Comparison of ENCODE assay signal across 8 mouse cellular contexts in genomic region chr7:138910193-138910562, GRCm38 (mm10). TPM values are rescaled to one million over a fixed set of nuclear protein-coding genes. Genes with fewer than 3 reads are reported as not detected.
DNase-seq lines count a peak whose midpoint lies in the region; ATAC-seq and TF ChIP-seq lines count a peak whose summit lies in the region.

No protein-coding gene starts in this region.

- no peak for TF ChIP-seq RAD21 in MEL (IDR thresholded peaks at IDR 0.05; ENCODE audit: low read depth, low read length)

- WGBS in heart, embryonic 15.5 days = 23% methylated on average over 7 of the region's 7 CpGs
- WGBS in forebrain, postnatal 0 days = 25% methylated on average over 7 of the region's 7 CpGs
- 31% methylated on average over 7 of the region's 7 CpGs for WGBS in macrophage (ENCODE audit: missing documents)

- peak overlapping the region; percentile 92 for H3K4me3 ChIP-seq in heart, embryonic 15.5 days
- H3K4me3 ChIP-seq in MEL (ENCODE audit: control insufficient read depth in 1 of 2, insufficient read depth in 1 of 2, low read depth in 2 of 2, low read length in 2 of 2) (peak overlapping the region; percentile 66 to 81), macrophage (ENCODE audit: inconsistent target) (peak overlapping the region; percentile 36)
- peak overlapping the region; percentile 72 for H3K4me3 ChIP-seq in forebrain, postnatal 0 days (ENCODE audit: low read depth, low read length)

- TF ChIP-seq CTCF in MEL (IDR thresholded peaks at IDR 0.05 in 2 of 3, conservative IDR thresholded peaks at IDR 0.05 in 1 of 3; ENCODE audit: control insufficient read depth in 1 of 3, insufficient read depth in 1 of 3, low read depth in 2 of 3, low read length in 3 of 3, poor library complexity in 1 of 3, severe bottlenecking in 1 of 3) = no peak
- no peak for TF ChIP-seq CTCF in forebrain, postnatal 0 days (IDR thresholded peaks at IDR 0.05; ENCODE audit: low read depth)

- H3K27ac ChIP-seq in heart, embryonic 15.5 days = peak overlapping the region; percentile 93
- peak overlapping the region; percentile 70 for H3K27ac ChIP-seq in MEL (ENCODE audit: control insufficient read depth, low read depth, low read length)
- H3K27ac ChIP-seq in forebrain, postnatal 0 days (ENCODE audit: low read depth, low read length) = no peak overlapping the region; the same call in 1 of the 2 replicates
- peak overlapping the region; percentile 62 for H3K27ac ChIP-seq in macrophage

- no peak for TF ChIP-seq EP300 in MEL (IDR thresholded peaks at IDR 0.05; ENCODE audit: low read depth in 1 of 2, low read length in 2 of 2)

- no peak for DNase-seq in heart, adult 8-10 months (ENCODE audit: low spot score)
- no peak for DNase-seq in MEL (ENCODE audit: low read depth, low spot score)
- no peak for DNase-seq in forebrain, postnatal 0 days
- no peak for DNase-seq in ovary, postnatal 36 days (ENCODE audit: low spot score)
- DNase-seq in frontal cortex, postnatal 14 days (ENCODE audit: low spot score in 2 of 2) = no peak
- no peak for DNase-seq in adrenal gland, postnatal 4 days (ENCODE audit: low spot score in 2 of 2)

- H3K4me2 ChIP-seq in heart, embryonic 15.5 days = peak overlapping the region; percentile 87
- H3K4me2 ChIP-seq in forebrain, postnatal 0 days (ENCODE audit: low read depth) = peak overlapping the region; percentile 68

- peaks cover 28% of the 10 kb centered on the region for H3K4me1 ChIP-seq in heart, embryonic 15.5 days (replicated peaks)
- H3K4me1 ChIP-seq in MEL (ENCODE audit: control insufficient read depth in 1 of 2, insufficient read depth in 2 of 2, low read length in 2 of 2) = peaks cover 3 to 19% of the 10 kb centered on the region in 2 experiments; a peak in 3 of 4 replicates
- peaks cover 16% of the 10 kb centered on the region for H3K4me1 ChIP-seq in forebrain, postnatal 0 days (ENCODE audit: insufficient read depth)

- H3K9me3 ChIP-seq in heart, embryonic 15.5 days (replicated peaks) = no peaks in the 10 kb centered on the region
- H3K9me3 ChIP-seq in MEL (replicated peaks; ENCODE audit: insufficient read depth, low read length) = no peaks in the 10 kb centered on the region
- no peaks in the 10 kb centered on the region for H3K9me3 ChIP-seq in forebrain, postnatal 0 days (ENCODE audit: low read length)

- peak overlapping the region; percentile 63; the same call in 1 of the 2 replicates for H3K9ac ChIP-seq in heart, embryonic 15.5 days
- peak overlapping the region; percentile 76 for H3K9ac ChIP-seq in MEL (ENCODE audit: control insufficient read depth, low read depth, low read length, poor library complexity, severe bottlenecking)
- peak overlapping the region; percentile 69 for H3K9ac ChIP-seq in forebrain, postnatal 0 days

- no peaks in the 10 kb centered on the region for H3K27me3 ChIP-seq in heart, embryonic 15.5 days
- H3K27me3 ChIP-seq in MEL (ENCODE audit: control insufficient read depth in 1 of 2, insufficient read depth in 2 of 2, low read length in 2 of 2) = no peaks in the 10 kb centered on the region
- H3K27me3 ChIP-seq in forebrain, postnatal 0 days (ENCODE audit: insufficient read depth, low read length) = no peaks in the 10 kb centered on the region

- no peaks in the 10 kb centered on the region for H3K36me3 ChIP-seq in heart, embryonic 15.5 days
- peaks cover 0 to 12% of the 10 kb centered on the region in 2 experiments; a peak in 3 of 4 replicates for H3K36me3 ChIP-seq in MEL (ENCODE audit: control insufficient read depth in 1 of 2, insufficient read depth in 2 of 2, low read length in 2 of 2)
- no peaks in the 10 kb centered on the region for H3K36me3 ChIP-seq in forebrain, postnatal 0 days (ENCODE audit: insufficient read depth)
- H3K36me3 ChIP-seq in macrophage (ENCODE audit: inconsistent target) = no peaks in the 10 kb centered on the region

- H3K79me2 ChIP-seq in MEL (ENCODE audit: control insufficient read depth, insufficient read depth, low read length, poor library complexity) (peaks cover 12% of the 10 kb centered on the region), macrophage (ENCODE audit: inconsistent target) (peaks cover 35% of the 10 kb centered on the region)

- TF ChIP-seq POLR2A in MEL (IDR thresholded peaks at IDR 0.05; ENCODE audit: control insufficient read depth in 1 of 2, insufficient read depth in 1 of 2, low read depth in 1 of 2, low read length in 2 of 2, poor library complexity in 1 of 2) = no peak

- no peak for ATAC-seq in heart, embryonic 15.5 days (replicated peaks; ENCODE audit: insufficient number of reproducible peaks, insufficient read depth, low FRiP score, low read depth)
- no peak for ATAC-seq in forebrain, postnatal 0 days

TF ChIP-seq in MEL, 35 proteins besides CTCF, POLR2A, EP300 and RAD21:
- TF ChIP-seq HCFC1 (IDR thresholded peaks at IDR 0.05; ENCODE audit: low read depth, low read length) (no peak), POLR2AphosphoS5 (IDR thresholded peaks at IDR 0.05; ENCODE audit: borderline replicate concordance, low read depth, low read length) (no peak), UBTF (IDR thresholded peaks at IDR 0.05; ENCODE audit: borderline replicate concordance, insufficient read depth, low read depth, low read length) (no peak), CHD2 (IDR thresholded peaks at IDR 0.05; ENCODE audit: low read length) (no peak), GABPA (IDR thresholded peaks at IDR 0.05; ENCODE audit: low read depth, low read length) (no peak), MAX (IDR thresholded peaks at IDR 0.05; ENCODE audit: low read length) (no peak), ZC3H11A (IDR thresholded peaks at IDR 0.05; ENCODE audit: low read depth, low read length) (no peak), SMC3 (IDR thresholded peaks at IDR 0.05; ENCODE audit: low read depth, low read length) (no peak), SIN3A (IDR thresholded peaks at IDR 0.05; ENCODE audit: low read length) (no peak)

RNA-seq across cellular contexts. Expression of gene Bnip3, which starts 0.9 kb away (rescaled TPM):
- 187 and 248 TPM in 2 replicates for polyA plus RNA-seq in heart, embryonic 15.5 days (2015; fragmentation: Nextera tagmentation; extraction: Ambion mirVana)
- total RNA-seq in heart, adult 8-10 months (2022) = 100 to 1,000 TPM; 229 to 488 (median 281) TPM
- total RNA-seq in MEL (2012; rRNA removed) = 37.0 and 130 TPM in 2 replicates
- polyA plus RNA-seq in MEL (2012; ENCODE audit: insufficient read depth in 1 of 2, insufficient read length in 2 of 2, low read depth in 1 of 2, low replicate concordance in 2 of 2, missing spikeins in 1 of 2) (100 to 1,000 TPM in 1 of 2 experiments, not detected in 1; 135 TPM), macrophage (2018) (17.6 to 23.6 TPM (median 18.6 TPM) in 3 replicates)
- 145 TPM in 2 replicates for total RNA-seq in forebrain, postnatal 0 days (2014; rRNA removed)
- polyA plus RNA-seq in forebrain, postnatal 0 days (2015; fragmentation: Nextera tagmentation; extraction: Ambion mirVana) = 98.8 and 108 TPM in 2 replicates
- total RNA-seq in macrophage (2018; cell fraction: chromatin; rRNA removed) = 10 to 100 TPM in 10 of 26 experiments, 1 to 10 TPM in 13, under 1 TPM in 3; 0.66 to 26.4 (median 7.0) TPM
- 10 to 100 TPM; 14.1 to 24.5 (median 18.8) TPM for total RNA-seq in macrophage (2018; cell fraction: cytosol; rRNA removed)
- total RNA-seq in macrophage (2018; cell fraction: nucleus; rRNA removed) = 10 to 100 TPM in 6 of 26 experiments, 1 to 10 TPM in 20; 3.0 to 17.6 (median 5.9) TPM
- 100 to 1,000 TPM; 124 to 135 TPM for total RNA-seq in adrenal gland, postnatal 4 days (2021)

RNA-seq across cellular contexts. Expression of gene Jakmip3, which starts 30.4 kb away (rescaled TPM):
- 0.06 TPM in 1 of 2 replicates, not detected in the other for polyA plus RNA-seq in heart, embryonic 15.5 days (2015; fragmentation: Nextera tagmentation; extraction: Ambion mirVana)
- under 1 TPM; 0.14 to 0.47 (median 0.22) TPM for total RNA-seq in heart, adult 8-10 months (2022)
- total RNA-seq in MEL (2012; rRNA removed) = not detected in 2 replicates
- not detected for polyA plus RNA-seq in MEL (2012; ENCODE audit: insufficient read depth in 1 of 2, insufficient read length in 2 of 2, low read depth in 1 of 2, low replicate concordance in 2 of 2, missing spikeins in 1 of 2)
- 13.9 and 15.8 TPM in 2 replicates for total RNA-seq in forebrain, postnatal 0 days (2014; rRNA removed)
- polyA plus RNA-seq in forebrain, postnatal 0 days (2015; fragmentation: Nextera tagmentation; extraction: Ambion mirVana) = 3.1 and 5.7 TPM in 2 replicates
- total RNA-seq in macrophage (2018; cell fraction: chromatin; rRNA removed) = under 1 TPM in 1 of 26 experiments, not detected in 25; 0.22 TPM
- not detected for total RNA-seq in macrophage (2018; cell fraction: cytosol; rRNA removed)
- total RNA-seq in macrophage (2018; cell fraction: nucleus; rRNA removed) = not detected
- not detected in 3 replicates for polyA plus RNA-seq in macrophage (2018)
- total RNA-seq in adrenal gland, postnatal 4 days (2021) = 1 to 10 TPM; 3.5 to 5.0 TPM

Comparison
In these comparisons a context has a peak if more than half of its experiments do, and no peak if none do; other contexts are left out.
1. H3K4me3 ChIP-seq: peak in every context shown above with its lines; median percentile 92 in heart, embryonic 15.5 days; 74 in MEL; 72 in forebrain, postnatal 0 days; 36 in macrophage.